Mouse (Mus musculus): ENCODE results near the gene Adgrg3.

DNA sequence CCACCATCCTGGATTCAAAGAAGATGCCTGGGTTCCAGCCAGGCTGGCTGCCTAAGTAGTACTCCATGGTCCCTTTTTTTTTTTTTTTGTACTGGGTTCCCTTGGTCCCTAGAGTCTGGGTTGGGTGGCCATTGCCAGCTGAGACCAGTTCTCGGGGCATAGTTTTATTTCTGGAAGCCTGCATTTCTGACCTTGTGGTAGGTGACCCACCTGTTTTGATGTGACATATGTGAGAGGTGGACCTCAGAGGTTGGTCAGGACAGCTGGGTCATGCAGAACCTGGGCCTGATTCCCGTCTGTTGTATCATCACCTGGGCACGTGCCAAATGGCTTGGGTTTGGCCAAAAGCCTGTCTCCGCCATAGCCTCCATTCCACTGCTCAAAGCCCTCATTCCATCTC lies 27.8 kb upstream of the Adgrg3 start:
- no peak for TF ChIP-seq ETS1 (IDR thresholded peaks at IDR 0.05; ENCODE audit: low read depth, low read length)
- TF ChIP-seq E2F4 (IDR thresholded peaks at IDR 0.05; ENCODE audit: borderline replicate concordance, low read depth, low read length), result no peak
- no peak for TF ChIP-seq POLR2A (IDR thresholded peaks at IDR 0.05; ENCODE audit: control insufficient read depth in 1 of 2, insufficient read depth in 1 of 2, low read depth in 1 of 2, low read length in 2 of 2, poor library complexity in 1 of 2)
